Mouse (Mus musculus) liver, embryonic 14.5 days (tissue): ENCODE data around the gene Igf2bp1. TPM values are rescaled to one million over a fixed set of nuclear protein-coding genes. Genes with fewer than 3 reads are reported as not detected.

Experiments used
- ATAC-seq: fragments of 200-750 bp; cut with Nextera tagmentation; 2 replicates; pipeline ENCODE4 v1.8.0; 2017; ENCODE audit warnings: moderate number of reproducible peaks, mild to moderate bottlenecking, moderate library complexity; ENCODE audit not compliant: insufficient read depth
- DNase-seq, 3 experiments: peaks; one replicate each; pipeline ENCODE4 v3.0.0-alpha.2; 2012 to 2013; ENCODE audit warnings: low read depth in 3 of 3, low spot score in 3 of 3
- H3K27ac ChIP-seq: fragments of 300-500 bp; sonication (generic); 2 replicates; pipeline ENCODE4 v1.5.1; 2014; ENCODE audit warnings: moderate library complexity, mild to moderate bottlenecking, control low read depth, inconsistent platforms
- H3K27me3 ChIP-seq: fragments of 300-500 bp; sonication (generic); 2 replicates; pipeline ENCODE4 v1.6.1; 2014; ENCODE audit warnings: mild to moderate bottlenecking, low read length, moderate library complexity; ENCODE audit not compliant: control insufficient read depth, insufficient read depth
- H3K36me3 ChIP-seq: fragments of 300-500 bp; sonication (generic); replicated peaks from 2 replicates; pipeline ENCODE4 v1.6.1; 2014; ENCODE audit warnings: low read depth; ENCODE audit not compliant: control insufficient read depth, insufficient read depth
- H3K4me1 ChIP-seq, 2 experiments: fragments of 200-500 bp in 1 of 2; fragments of 300-500 bp in 1 of 2; sonication (generic) in 1 of 2; replicated peaks; 2 replicates each; pipeline ENCODE4 v1.6.1; 2012 to 2014; ENCODE audit warnings: antibody characterized with exemption in 1 of 2, inconsistent platforms in 1 of 2, low read length in 1 of 2; ENCODE audit not compliant: control insufficient read depth in 2 of 2, insufficient read depth in 2 of 2
- H3K4me2 ChIP-seq: fragments of 300-500 bp; sonication (generic); 2 replicates; pipeline ENCODE4 v1.6.1; 2014; ENCODE audit warnings: low read depth, mild to moderate bottlenecking, control low read depth, moderate library complexity
- H3K4me3 ChIP-seq, 2 experiments: fragments of 200-500 bp in 1 of 2; fragments of 300-500 bp in 1 of 2; sonication (generic) in 1 of 2; 2 replicates each; pipeline ENCODE4 v1.5.1; 2012 to 2014; ENCODE audit warnings: low read depth in 2 of 2, low read length in 2 of 2, mild to moderate bottlenecking in 2 of 2, control low read depth in 1 of 2, inconsistent platforms in 1 of 2, moderate library complexity in 1 of 2; ENCODE audit not compliant: insufficient read depth in 1 of 2
- H3K9ac ChIP-seq: fragments of 300-500 bp; sonication (generic); replicated peaks from 2 replicates; pipeline ENCODE4 v1.6.1; 2014; ENCODE audit warnings: mild to moderate bottlenecking, control low read depth, moderate library complexity
- H3K9me3 ChIP-seq: fragments of 300-500 bp; sonication (generic); 2 replicates; pipeline ENCODE4 v1.6.1; 2016; ENCODE audit warnings: low read length, mixed read lengths; ENCODE audit not compliant: control insufficient read depth
- CTCF ChIP-seq: IDR thresholded peaks from 2 replicates; pipeline ENCODE4 v1.5.1; 2016; ENCODE audit warnings: antibody characterized with exemption, low read depth, control low read depth
- EP300 ChIP-seq: IDR thresholded peaks from 2 replicates; pipeline ENCODE4 v1.6.1; 2016; ENCODE audit warnings: antibody characterized with exemption, low read depth
- WGBS: fragments of 180-500 bp; shearing (Covaris S2); extraction: QIAGEN DNeasy Blood & Tissue Kit; methylation state at CpG from one replicate; pipeline ENCODE4 v1.1.7; 2014; ENCODE audit not compliant: insufficient replicate concordance; 5-methylcytosine and 5-hydroxymethylcytosine counted together
- polyA plus RNA-seq, 2 experiments: library from polyadenylated mRNA; depleted of rRNA in 1 of 2; stranded (reverse) in 1 of 2; unstranded in 1 of 2; fragments of >200 nt; fragmentation: Nextera tagmentation in 1 of 2; extraction: Ambion mirVana in 1 of 2; gene quantifications; 2 replicates each; pipeline versions ENCODE4 v1.2.1 to v1.2.3; 2012 to 2014

Igf2bp1 gene
- polyA plus RNA-seq, 2 experiments, result 4.1 to 7.6 TPM

DNA sequence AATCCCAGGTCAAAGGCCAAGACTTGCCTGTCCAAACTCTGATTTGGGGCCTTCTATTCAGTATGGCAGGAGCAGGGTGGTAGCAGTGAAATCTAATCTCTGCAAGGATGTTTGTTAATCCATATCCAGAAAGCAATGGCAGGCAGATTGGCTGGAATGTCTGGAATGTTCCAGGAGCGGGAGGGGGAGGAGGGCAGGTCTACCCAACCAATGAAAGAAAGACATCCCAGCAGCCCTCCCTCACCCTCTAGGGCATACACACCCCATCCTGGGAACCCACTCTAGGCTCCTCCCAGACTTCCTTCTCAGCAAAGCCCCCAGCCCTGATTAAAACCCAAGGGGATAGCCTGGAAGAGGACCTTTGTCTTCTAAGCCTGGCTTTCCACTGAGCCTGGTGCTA is 23.3 kb downstream of the Igf2bp1 start:
- H3K36me3 ChIP-seq, result no peaks in the 10 kb centered on the region; the same call in 1 of the 2 replicates
- no peaks in the 10 kb centered on the region for H3K9me3 ChIP-seq
- 76% methylated on average over 1 of the region's 1 CpGs for WGBS
- peaks cover 20 to 26% of the 10 kb centered on the region in 2 experiments for H3K4me1 ChIP-seq
- H3K9ac ChIP-seq, result no peak overlapping the region
- no peaks in the 10 kb centered on the region for H3K27me3 ChIP-seq
- H3K27ac ChIP-seq, result no peak overlapping the region
- peak overlapping the region; percentile 9; the same call in 1 of the 2 replicates for H3K4me2 ChIP-seq
- no peak overlapping the region for H3K4me3 ChIP-seq
- DNase-seq (no peak), ATAC-seq (no peak)
- TF ChIP-seq CTCF (no peak), EP300 (no peak)

GRCm38 (mm10) chr11:95981804-95982203 is 23.9 kb downstream of the Igf2bp1 start:
- no peak overlapping the region for H3K4me3 ChIP-seq
- DNase-seq, result no peak
- H3K27me3 ChIP-seq, result no peaks in the 10 kb centered on the region

GRCm38 (mm10) chr11:95980762-95981418 is 24.9 kb downstream of the Igf2bp1 start:
- ATAC-seq, result peak; percentile 58
- TF ChIP-seq EP300 (no peak), CTCF (peak; percentile 84)
- 64% methylated on average over 8 of the region's 8 CpGs for WGBS
- H3K27me3 ChIP-seq, result no peaks in the 10 kb centered on the region
- no peak overlapping the region for H3K27ac ChIP-seq
- no peak overlapping the region for H3K4me2 ChIP-seq
- peaks cover 2% of the 10 kb centered on the region for H3K36me3 ChIP-seq
- no peak overlapping the region for H3K9ac ChIP-seq
- H3K9me3 ChIP-seq, result no peaks in the 10 kb centered on the region
- DNase-seq, result peak in 2 of 3 experiments; percentile 49 to 51
- no peak overlapping the region for H3K4me3 ChIP-seq
- H3K4me1 ChIP-seq, result peaks cover 16 to 22% of the 10 kb centered on the region in 2 experiments

More at GRCm38 (mm10) chr11:95981804-95982203, 23.9 kb downstream of the Igf2bp1 start:
- Histone ChIP-seq H3K4me1 (peaks cover 16 to 22% of the 10 kb centered on the region in 2 experiments), H3K9me3 (no peaks in the 10 kb centered on the region), H3K27ac (no peak overlapping the region), H3K36me3 (peaks cover 1% of the 10 kb centered on the region; the same call in 1 of the 2 replicates), H3K4me2 (peak overlapping the region; percentile 9), H3K9ac (no peak overlapping the region; the same call in 1 of the 2 replicates)
- WGBS, result 10% methylated on average over 12 of the region's 12 CpGs
- TF ChIP-seq CTCF, result peak; percentile 24; the same call in 1 of the 2 replicates
- TF ChIP-seq EP300, result no peak
- peak; percentile 72 for ATAC-seq

DNA sequence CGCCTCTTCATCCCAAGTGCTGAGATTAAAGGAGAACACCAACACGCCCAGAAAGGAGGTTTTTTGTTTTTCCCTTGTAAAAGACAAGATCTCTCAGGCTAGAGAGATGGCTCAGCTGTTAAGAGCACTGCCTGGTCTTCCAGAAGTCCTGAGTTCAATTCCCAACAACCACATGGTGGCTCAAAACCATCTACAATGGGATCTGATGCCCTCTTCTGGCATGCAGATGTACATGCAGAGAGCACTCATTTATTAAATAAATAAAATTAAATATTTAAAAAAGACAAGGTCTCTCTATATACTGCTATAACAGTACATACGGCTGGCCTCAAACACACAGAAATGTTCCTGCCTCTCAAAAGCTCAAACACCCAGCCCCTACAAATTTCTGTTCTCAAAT is 27.3 kb downstream of the Igf2bp1 start:
- Histone ChIP-seq H3K4me3 (no peak overlapping the region), H3K36me3 (peaks cover 9% of the 10 kb centered on the region), H3K4me2 (no peak overlapping the region), H3K4me1 (peaks cover 16 to 19% of the 10 kb centered on the region in 2 experiments), H3K27ac (no peak overlapping the region), H3K27me3 (no peaks in the 10 kb centered on the region), H3K9me3 (no peaks in the 10 kb centered on the region), H3K9ac (no peak overlapping the region)
- TF ChIP-seq EP300 (no peak), CTCF (peak; percentile 23; the same call in 1 of the 2 replicates)
- DNase-seq, result no peak
- ATAC-seq, result no peak
- WGBS, result 78% methylated on average over 3 of the region's 3 CpGs

- Histone ChIP-seq H3K9ac (no peak overlapping the region), H3K4me3 (no peak overlapping the region), H3K36me3 (peaks cover 17% of the 10 kb centered on the region), H3K4me1 (peaks cover 1 to 3% of the 10 kb centered on the region in 2 experiments; a peak in 2 of 4 replicates), H3K9me3 (no peaks in the 10 kb centered on the region), H3K27me3 (no peaks in the 10 kb centered on the region), H3K4me2 (no peak overlapping the region), H3K27ac (no peak overlapping the region)
- DNase-seq, result no peak
- ATAC-seq, result no peak
- WGBS, result 78% methylated on average over 2 of the region's 2 CpGs
- TF ChIP-seq CTCF (peak; percentile 43), EP300 (no peak)
Measured at GRCm38 (mm10) chr11:95976290-95976689, 29.4 kb downstream of the Igf2bp1 start.
